Mouse (Mus musculus): ENCODE measurements at regions not wholly inside any gene's neighbourhood (a gene's known extent, or its start where the extent isn't known, plus 50 kb on each side); places are given as distances from the start of the nearest gene placed in this dataset.

- DNase-seq: peak; percentile 54
These were observed 62.0 kb upstream of the Egflam start for GRCm38 (mm10) chr15:7459992-7460820.

DNA sequence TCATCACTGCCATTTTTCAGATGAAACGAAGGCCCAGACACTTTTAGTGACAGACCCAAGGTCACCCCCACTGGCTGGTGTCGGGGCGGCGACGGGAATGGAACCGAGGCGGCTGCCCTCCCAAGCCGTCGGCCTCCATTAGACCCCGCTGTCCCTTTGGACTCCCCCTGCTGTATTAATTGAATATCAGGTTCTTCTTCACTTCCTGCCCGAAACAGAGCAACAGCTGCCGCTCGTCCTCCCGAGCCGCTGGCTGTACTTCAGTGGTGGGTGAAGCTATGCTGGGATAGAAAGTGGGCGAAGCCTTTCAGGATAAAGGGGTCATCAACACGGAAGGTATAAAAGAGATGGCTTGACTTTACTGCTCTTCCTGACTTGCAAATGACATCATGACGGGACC, 64.4 kb upstream of the Egflam start:
- no peak for DNase-seq

DNA sequence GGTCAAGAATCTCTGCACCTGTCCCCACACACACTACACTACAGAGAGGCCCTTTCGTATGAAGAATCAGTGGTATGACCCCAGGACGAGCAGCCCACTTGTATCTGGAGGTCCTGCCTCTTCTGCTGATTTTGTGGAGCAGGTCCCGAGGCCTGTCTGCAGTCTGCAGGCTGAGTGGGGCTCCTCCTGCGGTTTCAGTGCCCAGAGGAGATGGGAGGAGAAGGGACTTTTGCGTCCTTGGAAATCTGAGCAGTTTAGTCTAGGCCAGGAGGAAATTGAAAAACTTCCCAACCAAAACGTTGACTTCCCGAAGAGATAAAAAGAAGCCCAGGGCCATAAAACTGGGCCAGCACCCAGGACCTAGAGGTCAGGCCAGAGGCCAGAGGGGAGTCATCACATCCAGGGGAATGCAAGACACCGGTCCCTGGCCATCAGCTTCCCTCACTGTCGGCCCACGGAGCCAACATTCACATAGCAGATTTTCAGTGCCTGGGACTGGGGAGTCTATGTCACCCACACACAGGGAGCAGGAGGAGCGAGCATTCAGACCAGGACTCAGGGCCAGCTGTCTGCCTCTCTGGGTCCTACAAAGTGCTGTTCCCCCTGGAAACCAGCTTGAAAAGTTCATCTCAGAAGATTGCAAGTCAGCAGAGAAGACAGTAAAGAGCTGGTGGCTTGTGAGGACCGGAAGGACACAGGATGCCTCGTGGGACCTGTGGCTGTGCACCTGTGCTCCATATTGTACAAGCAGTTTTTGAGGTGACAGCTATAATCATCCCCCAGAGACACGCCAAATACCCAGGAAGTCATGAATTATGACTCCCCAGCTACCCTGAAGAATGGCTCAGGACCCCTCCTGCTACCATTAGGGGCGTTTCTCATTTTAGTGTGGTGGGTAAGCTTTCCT, 65.5 kb upstream of the Egflam start:
- no peak for DNase-seq

GRCm38 (mm10) chr15:7480211-7480610, 82.0 kb upstream of the Egflam start:
- DNase-seq: no peak

DNA sequence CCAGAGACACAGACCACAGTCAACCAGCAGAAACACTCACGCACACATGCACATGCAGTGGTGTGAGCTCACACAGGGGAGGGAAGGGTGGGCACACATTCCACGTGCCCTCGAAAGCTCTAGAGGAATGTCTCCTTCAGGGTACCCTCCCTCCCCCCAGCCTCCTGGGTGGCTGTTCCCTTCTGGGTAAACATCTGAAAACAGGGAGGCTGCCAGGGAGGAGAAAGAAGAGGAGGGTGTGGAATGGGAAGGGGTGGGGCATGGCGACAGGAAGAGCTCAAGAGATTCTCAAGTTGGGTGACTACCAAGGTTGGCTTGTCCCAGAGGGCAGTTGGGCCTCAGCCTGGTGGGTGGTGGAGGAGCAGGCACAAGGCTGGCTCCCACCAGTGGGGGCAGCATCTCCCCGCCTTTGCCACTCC, 82.6 kb upstream of the Egflam start:
- no peak for DNase-seq

DNA sequence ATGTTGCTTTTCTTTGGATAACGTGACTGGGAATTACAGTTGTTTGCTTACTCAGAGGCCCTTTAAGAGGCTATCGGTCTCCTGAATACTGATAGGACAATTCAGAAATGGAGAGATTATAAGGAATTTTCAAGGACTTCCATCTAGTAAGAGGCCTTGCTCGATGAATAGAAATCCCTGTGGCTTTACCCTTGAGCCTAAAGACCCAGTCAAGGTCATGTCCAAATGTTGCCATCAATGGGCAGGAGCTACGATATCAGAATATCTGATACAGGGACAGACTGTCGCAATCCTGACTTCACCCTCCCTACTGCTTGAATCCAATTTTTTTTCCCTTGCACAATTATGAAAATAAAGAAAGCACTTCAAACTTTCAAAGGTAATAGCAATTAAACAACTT, 85.5 kb upstream of the Egflam start:
- no peak for DNase-seq

- DNase-seq: no peak
These were observed 92.9 kb upstream of the Egflam start for GRCm38 (mm10) chr15:7491091-7491490.

GRCm38 (mm10) chr15:7493126-7493669, 95.0 kb upstream of the Egflam start:
- DNase-seq: no peak

- DNase-seq: no peak
These were observed 99.7 kb upstream of the Egflam start for GRCm38 (mm10) chr15:7497852-7498251.

DNA sequence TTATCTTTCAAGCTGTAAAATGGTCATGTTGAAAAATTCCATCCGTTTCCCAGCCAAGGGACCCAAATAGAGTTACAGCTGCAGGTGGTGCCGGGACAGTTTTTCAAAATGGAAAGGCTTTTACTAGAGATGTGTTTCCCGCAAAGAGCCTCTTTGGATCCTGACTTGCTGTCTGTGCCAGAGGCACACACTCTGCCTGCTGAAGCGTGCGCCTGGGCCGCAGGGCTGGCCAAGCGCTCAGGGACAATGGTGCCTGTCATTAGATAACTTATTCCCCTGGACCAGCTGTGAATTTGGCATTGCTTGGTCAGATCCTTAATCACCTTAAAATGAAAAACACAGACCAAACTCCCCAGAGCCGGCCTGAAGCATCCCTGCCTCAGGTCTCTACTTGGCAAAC, 110.3 kb upstream of the Egflam start:
- no peak for DNase-seq

- DNase-seq: no peak
These were observed 116.6 kb upstream of the Egflam start for GRCm38 (mm10) chr15:7514743-7515273.

- DNase-seq: no peak
These were observed 123.4 kb upstream of the Egflam start for GRCm38 (mm10) chr15:7521611-7522010.

- no peak for DNase-seq
These were observed 124.9 kb upstream of the Egflam start for GRCm38 (mm10) chr15:7522902-7523786.

DNA sequence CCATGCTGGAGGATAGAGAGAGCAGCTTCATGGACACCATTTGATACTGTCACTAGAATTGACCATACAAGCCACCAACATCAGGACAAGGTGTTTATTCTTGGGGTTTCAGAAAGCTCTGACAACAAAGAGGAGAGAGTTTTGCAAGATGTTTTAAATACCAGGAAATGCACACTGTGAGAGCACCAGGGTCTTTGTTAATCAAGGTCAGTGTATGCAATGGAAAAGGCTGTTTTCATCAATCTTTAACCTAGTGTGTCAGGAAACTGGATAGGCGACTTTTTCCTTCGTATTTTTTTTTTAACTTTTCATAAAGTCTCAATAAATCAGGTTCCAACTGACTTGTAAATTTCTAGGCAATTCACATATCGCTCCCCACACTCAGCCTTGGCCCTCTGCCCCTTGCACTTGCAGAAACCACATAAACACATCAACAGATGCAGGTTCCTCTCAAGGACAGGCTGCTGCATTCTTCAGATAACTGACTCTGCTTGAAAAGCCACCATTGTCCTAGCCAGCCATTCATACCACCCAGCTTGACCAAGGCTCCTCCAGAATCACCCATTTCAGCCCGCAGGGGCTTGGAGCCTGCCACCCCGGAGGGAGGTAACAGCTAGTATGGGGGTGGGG, 132.9 kb upstream of the Egflam start:
- no peak for DNase-seq

DNA sequence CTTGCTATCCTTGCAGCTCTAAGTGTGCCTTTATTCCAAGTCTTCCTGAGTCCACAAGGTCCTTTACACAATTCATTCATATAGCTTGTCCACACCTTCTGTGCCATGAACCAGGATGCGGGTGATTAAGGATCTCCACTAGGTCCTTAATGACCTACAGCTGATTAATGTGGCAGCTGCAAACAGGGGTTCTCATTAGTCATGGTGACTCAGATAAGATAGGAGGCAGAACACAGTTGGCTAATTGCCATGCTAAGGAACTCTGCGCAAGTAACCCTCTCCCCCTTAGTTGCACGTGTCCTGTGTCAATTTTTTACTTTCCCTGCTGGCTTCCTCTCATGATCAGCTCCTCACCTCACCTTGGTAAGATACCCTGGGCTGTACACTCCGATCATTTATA, 139.7 kb upstream of the Egflam start:
- no peak for DNase-seq

GRCm38 (mm10) chr15:7553190-7553895, 155.1 kb upstream of the Egflam start:
- no peak for DNase-seq

DNA sequence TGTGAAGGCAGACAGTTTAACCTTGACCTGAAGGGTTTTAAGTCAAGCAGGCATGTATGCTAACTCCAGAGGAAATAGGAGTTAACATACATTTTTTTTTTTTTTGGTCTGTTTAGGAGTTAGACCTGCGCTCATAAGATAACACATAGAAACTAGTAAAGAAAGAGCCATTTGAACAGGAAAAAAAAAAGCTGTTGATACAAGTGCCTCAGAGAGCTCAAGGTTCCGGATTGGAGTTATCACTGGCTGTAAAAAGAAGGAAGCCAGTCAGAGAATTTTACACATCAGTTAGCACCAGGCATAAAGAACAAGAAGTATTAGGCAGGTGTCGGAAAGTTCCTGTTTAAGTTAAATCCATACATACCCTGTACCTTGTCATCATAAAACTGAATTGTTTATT, 156.2 kb upstream of the Egflam start:
- DNase-seq: no peak

DNA sequence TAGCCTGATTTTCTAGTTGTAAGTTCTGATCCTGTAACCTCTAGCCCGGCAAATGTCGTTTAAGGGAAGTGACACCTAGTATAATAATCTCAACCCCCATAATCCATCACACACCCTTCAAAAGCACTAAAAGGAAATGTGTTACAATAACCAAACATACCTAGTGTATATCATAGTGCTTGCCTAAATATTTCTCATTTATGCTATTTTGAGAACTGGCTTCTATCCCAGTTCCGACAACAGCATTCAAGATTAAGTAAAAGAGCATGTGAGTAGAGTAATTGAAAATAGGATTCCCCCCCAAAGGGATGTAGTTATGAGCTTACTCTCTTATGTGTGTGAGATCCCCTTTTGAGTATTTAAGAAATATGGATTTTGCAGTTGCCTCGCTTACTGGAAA, 165.1 kb upstream of the Egflam start:
- no peak for DNase-seq

DNA sequence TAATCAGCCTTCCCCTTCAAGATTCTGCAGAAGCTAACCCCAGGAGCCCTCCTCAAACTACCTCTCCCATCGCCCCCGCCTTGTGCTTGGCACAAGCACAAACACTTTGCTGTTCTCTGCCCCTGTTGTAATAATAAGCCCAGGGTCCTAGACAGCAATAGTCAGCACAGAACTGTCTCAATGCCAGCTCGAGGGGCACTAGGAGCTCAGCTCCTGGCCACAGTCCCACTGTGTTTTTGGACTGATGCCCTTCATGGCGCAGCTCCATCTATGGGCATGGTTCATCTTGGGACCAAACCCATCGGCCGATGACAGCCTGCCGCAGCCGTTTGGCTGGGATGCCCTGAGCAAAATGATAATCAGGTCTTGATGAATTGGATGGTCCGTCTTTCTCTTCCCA, 165.5 kb upstream of the Egflam start:
- no peak for DNase-seq

GRCm38 (mm10) chr15:7572221-7572620, 174.0 kb upstream of the Egflam start:
- no peak for DNase-seq

- no peak for DNase-seq
These were observed 176.1 kb upstream of the Egflam start for GRCm38 (mm10) chr15:7574264-7574663.
